Mouse (Mus musculus) ES-Bruce4 (cell line): ENCODE measurements at regions not wholly inside any gene's neighbourhood (a gene's known extent, or its start where the extent isn't known, plus 50 kb on each side); places are given as distances from the start of the nearest gene placed in this dataset.

Source experiments
- H3K27ac ChIP-seq: 2 replicates; pipeline ENCODE4 v1.5.1; 2012; ENCODE audit warnings: low read length, inconsistent platforms; ENCODE audit not compliant: insufficient read depth
- H3K27me3 ChIP-seq: 2 replicates; pipeline ENCODE4 v1.6.1; 2012; ENCODE audit warnings: mild to moderate bottlenecking, low read length, inconsistent platforms; ENCODE audit not compliant: control insufficient read depth, poor library complexity, insufficient read depth, severe bottlenecking
- H3K36me3 ChIP-seq: 2 replicates; pipeline ENCODE4 v1.6.1; 2012; ENCODE audit warnings: inconsistent platforms, mild to moderate bottlenecking, low read length, moderate library complexity; ENCODE audit not compliant: control insufficient read depth, poor library complexity, insufficient read depth, severe bottlenecking
- H3K4me1 ChIP-seq: one replicate; pipeline ENCODE4 v1.8.1; 2011; ENCODE audit warnings: low read length; ENCODE audit not compliant: control insufficient read depth, insufficient read depth
- H3K4me3 ChIP-seq: 2 replicates; pipeline ENCODE4 v1.5.1; 2011; ENCODE audit warnings: low read depth, mild to moderate bottlenecking, low read length
- H3K9ac ChIP-seq: 2 replicates; pipeline ENCODE4 v1.6.1; 2012; ENCODE audit warnings: low read depth, mild to moderate bottlenecking, inconsistent platforms; ENCODE audit not compliant: poor library complexity, severe bottlenecking
- H3K9me3 ChIP-seq: replicated peaks from 2 replicates; pipeline ENCODE4 v1.6.1; 2012; ENCODE audit warnings: mild to moderate bottlenecking, low read length, inconsistent platforms; ENCODE audit not compliant: control insufficient read depth, poor library complexity, insufficient read depth, severe bottlenecking
- CTCF ChIP-seq: IDR thresholded peaks from one replicate; pipeline ENCODE4 v1.8.1; 2011; ENCODE audit warnings: low read depth, low read length
- EP300 ChIP-seq: IDR thresholded peaks from 2 replicates; pipeline ENCODE4 v1.6.1; 2011; ENCODE audit warnings: low read depth, low read length; ENCODE audit not compliant: insufficient read depth
- POLR2A ChIP-seq: IDR thresholded peaks from one replicate; pipeline ENCODE4 v1.8.1; 2011; ENCODE audit warnings: low read length; ENCODE audit not compliant: insufficient read depth

- no peak overlapping the region for H3K27ac ChIP-seq
- no peaks in the 10 kb centered on the region for H3K36me3 ChIP-seq
- no peak for TF ChIP-seq EP300
- TF ChIP-seq POLR2A: no peak
- no peak for TF ChIP-seq CTCF
- no peaks in the 10 kb centered on the region for H3K4me1 ChIP-seq
- H3K9me3 ChIP-seq: no peaks in the 10 kb centered on the region
- H3K27me3 ChIP-seq: no peaks in the 10 kb centered on the region
- H3K9ac ChIP-seq: no peak overlapping the region
- H3K4me3 ChIP-seq: no peak overlapping the region
Measured at GRCm38 (mm10) chr5:46406404-46406803, 549.0 kb upstream of the Lcorl start.

- Histone ChIP-seq H3K9me3 (no peaks in the 10 kb centered on the region), H3K27ac (no peak overlapping the region), H3K4me1 (no peaks in the 10 kb centered on the region), H3K36me3 (no peaks in the 10 kb centered on the region), H3K9ac (no peak overlapping the region), H3K4me3 (no peak overlapping the region), H3K27me3 (no peaks in the 10 kb centered on the region)
- TF ChIP-seq EP300 (no peak), CTCF (no peak), POLR2A (no peak)
Measured at GRCm38 (mm10) chr5:46386591-46386990, 529.2 kb upstream of the Lcorl start.

- Histone ChIP-seq H3K9me3 (no peaks in the 10 kb centered on the region), H3K9ac (no peak overlapping the region), H3K27ac (no peak overlapping the region), H3K36me3 (no peaks in the 10 kb centered on the region), H3K4me3 (no peak overlapping the region), H3K4me1 (no peaks in the 10 kb centered on the region), H3K27me3 (no peaks in the 10 kb centered on the region)
- TF ChIP-seq EP300 (no peak), CTCF (no peak), POLR2A (no peak)
Measured at GRCm38 (mm10) chr5:46367328-46367727, 509.9 kb upstream of the Lcorl start.

- Histone ChIP-seq H3K4me1 (no peaks in the 10 kb centered on the region), H3K27ac (no peak overlapping the region), H3K27me3 (no peaks in the 10 kb centered on the region), H3K9ac (no peak overlapping the region), H3K4me3 (no peak overlapping the region), H3K36me3 (no peaks in the 10 kb centered on the region), H3K9me3 (no peaks in the 10 kb centered on the region)
- TF ChIP-seq POLR2A (no peak), EP300 (no peak), CTCF (no peak)
Measured at GRCm38 (mm10) chr5:46363661-46364060, 506.2 kb upstream of the Lcorl start.

GRCm38 (mm10) chr5:46361637-46362036 lies 504.2 kb upstream of the Lcorl start:
- no peak overlapping the region for H3K9ac ChIP-seq
- H3K4me1 ChIP-seq: no peaks in the 10 kb centered on the region
- TF ChIP-seq CTCF: no peak
- TF ChIP-seq EP300: no peak
- no peak for TF ChIP-seq POLR2A
- no peak overlapping the region for H3K4me3 ChIP-seq
- H3K36me3 ChIP-seq: no peaks in the 10 kb centered on the region
- no peaks in the 10 kb centered on the region for H3K9me3 ChIP-seq
- H3K27ac ChIP-seq: no peak overlapping the region
- H3K27me3 ChIP-seq: no peaks in the 10 kb centered on the region

- Histone ChIP-seq H3K9ac (no peak overlapping the region), H3K4me1 (no peaks in the 10 kb centered on the region), H3K27me3 (no peaks in the 10 kb centered on the region), H3K27ac (no peak overlapping the region), H3K9me3 (no peaks in the 10 kb centered on the region), H3K4me3 (no peak overlapping the region), H3K36me3 (no peaks in the 10 kb centered on the region)
- TF ChIP-seq EP300: no peak
- no peak for TF ChIP-seq POLR2A
- TF ChIP-seq CTCF: no peak
Measured at GRCm38 (mm10) chr5:46348448-46348847, 491.0 kb upstream of the Lcorl start.
